Mouse (Mus musculus) midbrain, embryonic 12.5 days (tissue): ENCODE results near the gene Arel1. TPM values are rescaled to one million over a fixed set of nuclear protein-coding genes. Genes with fewer than 3 reads are reported as not detected.

Source experiments
- polyA plus RNA-seq: library from polyadenylated mRNA; unstranded; fragments of >200 nt; fragmentation: Nextera tagmentation; extraction: Ambion mirVana; gene quantifications from 2 replicates; pipeline ENCODE4 v1.2.1, GENCODE M21; 2016

The Arel1 gene
- polyA plus RNA-seq, 1 experiment from 2014 or later, result 29.2 TPM

Other genes starting within 250 kb of the Arel1 start
- gene Npc2, start 197.7 kb downstream of the Arel1 start, polyA plus RNA-seq, result 90.3 and 90.5 TPM in 2 replicates
- 168 and 169 TPM in 2 replicates for gene Isca2, start 197.6 kb downstream of the Arel1 start, polyA plus RNA-seq
- 0.43 TPM in 1 of 2 replicates, not detected in the other for gene Ltbp2, start 94.4 kb downstream of the Arel1 start, polyA plus RNA-seq
- 131 and 133 TPM in 2 replicates for gene Fcf1, start within 50 bp of the Arel1 start, polyA plus RNA-seq
- 43.7 and 44.6 TPM in 2 replicates for gene Ylpm1, start 25.4 kb upstream of the Arel1 start, polyA plus RNA-seq
- gene Prox2, start 139.9 kb upstream of the Arel1 start, polyA plus RNA-seq, result 2.5 and 3.7 TPM in 2 replicates
- gene Dlst, start 139.9 kb upstream of the Arel1 start, polyA plus RNA-seq, result 101 and 107 TPM in 2 replicates
- gene Rps6kl1, start 180.4 kb upstream of the Arel1 start, polyA plus RNA-seq, result 5.4 and 6.1 TPM in 2 replicates
- gene Pgf, start 206.9 kb upstream of the Arel1 start, polyA plus RNA-seq, result 5.7 and 6.2 TPM in 2 replicates
- 85.7 and 86.6 TPM in 2 replicates for gene Eif2b2, start 248.6 kb upstream of the Arel1 start, polyA plus RNA-seq